Mouse (Mus musculus) cerebellum, adult (tissue): Measurements from ENCODE around the gene Stac2.
A peak's percentile ranks its signal among the peaks of the same experiment; 100 is the strongest.

Experiments used
- ATAC-seq: cut with Nextera tagmentation; 2 replicates; pipeline ENCODE4 v1.9.2; 2017; ENCODE audit warnings: mild to moderate bottlenecking, moderate library complexity, mixed read lengths; ENCODE audit not compliant: insufficient number of reproducible peaks, low FRiP score, low TSS enrichment

Stac2 gene

DNA sequence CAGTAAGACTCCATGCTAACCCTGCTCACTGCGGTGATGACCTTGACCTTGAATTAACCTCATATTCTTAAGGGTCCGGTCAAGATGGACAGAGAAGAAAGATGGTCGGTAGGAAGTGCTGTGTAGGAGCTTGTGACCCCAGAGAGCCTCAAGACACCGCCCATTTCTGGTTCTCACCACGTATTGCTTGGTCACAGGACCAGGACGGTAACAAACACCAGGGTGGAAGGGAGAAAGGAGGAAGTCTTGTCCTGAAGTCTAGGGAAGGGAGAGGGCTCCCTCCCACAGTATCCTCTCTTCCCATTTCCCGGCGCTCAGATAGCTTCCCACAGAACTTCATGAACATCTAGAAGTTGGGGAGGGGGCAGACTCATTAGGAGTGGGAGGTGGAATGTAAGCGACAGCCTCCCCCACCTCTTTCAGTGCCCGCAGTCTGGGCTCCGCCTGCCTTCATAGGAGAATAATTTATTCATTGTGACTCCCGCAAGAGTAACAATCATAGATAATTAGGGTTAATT lies 1.6 kb downstream of the Stac2 start:
- no peak for ATAC-seq

DNA sequence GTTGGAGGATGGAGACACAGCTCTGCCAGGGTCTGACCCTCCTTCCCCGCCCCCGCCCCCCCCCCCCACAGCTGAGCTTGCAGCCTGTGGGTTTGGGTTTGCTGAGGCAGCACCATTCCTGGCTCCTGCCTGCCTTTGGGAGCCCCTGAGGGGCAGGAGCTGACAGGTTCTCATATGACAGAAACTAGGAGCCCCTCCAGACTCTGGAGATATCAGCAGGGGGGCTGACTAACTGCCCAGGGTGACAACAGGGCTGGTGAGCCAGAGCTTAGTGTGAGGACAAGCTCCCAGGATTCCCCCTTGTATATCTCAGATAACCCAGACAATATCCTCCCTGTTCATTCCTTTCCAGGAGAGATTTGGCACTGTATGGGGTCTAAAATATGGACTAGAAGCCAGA lies 2.3 kb downstream of the Stac2 start:
- ATAC-seq: no peak

DNA sequence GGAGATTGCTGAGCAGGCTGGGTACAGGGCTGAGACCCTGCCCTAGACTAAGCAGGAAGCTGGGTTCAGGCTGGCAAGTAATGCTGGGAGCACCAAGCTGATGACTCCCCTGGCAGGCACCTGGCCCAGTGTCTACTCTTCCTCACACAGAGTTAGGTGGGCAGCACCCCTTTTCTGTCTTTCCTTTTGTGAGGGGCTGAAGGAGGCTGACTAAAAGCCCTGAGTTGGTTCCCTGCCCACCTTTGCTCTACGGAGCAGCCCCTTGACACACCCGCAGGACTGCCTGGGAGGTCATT lies 2.8 kb downstream of the Stac2 start:
- ATAC-seq: no peak

DNA sequence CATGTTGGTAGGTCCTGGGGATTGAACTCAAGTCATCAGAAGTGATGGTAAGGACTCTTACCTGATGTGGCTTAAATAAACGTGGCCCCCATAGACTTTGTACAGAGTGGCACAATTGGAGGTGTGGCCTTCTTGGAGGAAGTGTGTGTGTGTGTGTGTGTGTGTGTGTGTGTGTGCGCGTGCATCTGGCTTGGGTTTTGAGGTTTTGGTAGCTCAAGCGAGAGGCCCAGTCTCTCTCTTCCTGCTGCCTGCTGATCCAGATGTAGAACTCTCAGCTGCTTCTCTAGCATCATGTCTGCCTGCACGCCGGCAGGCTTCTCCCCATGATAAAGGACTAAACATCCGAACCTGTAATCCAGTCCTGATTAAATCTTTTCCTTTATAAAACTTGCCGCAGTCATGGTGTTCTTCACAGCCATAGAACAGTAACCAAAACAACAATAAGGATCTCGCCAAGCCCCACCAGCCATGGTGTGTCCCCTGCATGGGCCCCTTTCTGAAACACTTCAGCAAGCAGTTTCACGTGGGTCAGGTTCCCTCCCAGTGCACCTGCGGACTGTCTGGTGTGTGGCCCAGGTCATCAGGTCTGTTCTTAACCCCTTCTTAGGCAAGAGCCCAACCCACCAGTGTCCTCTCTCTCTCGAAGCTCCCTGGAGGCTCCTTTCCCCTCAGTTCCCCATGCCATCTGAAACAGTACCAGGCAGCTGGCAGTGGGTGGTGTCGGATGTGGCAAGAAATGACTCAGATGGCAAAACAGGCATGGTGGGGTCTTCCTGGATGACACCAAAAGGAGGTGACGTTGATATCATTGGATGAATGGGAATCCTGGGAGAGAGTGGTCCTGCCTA lies 3.4 kb downstream of the Stac2 start:
- no peak for ATAC-seq

DNA sequence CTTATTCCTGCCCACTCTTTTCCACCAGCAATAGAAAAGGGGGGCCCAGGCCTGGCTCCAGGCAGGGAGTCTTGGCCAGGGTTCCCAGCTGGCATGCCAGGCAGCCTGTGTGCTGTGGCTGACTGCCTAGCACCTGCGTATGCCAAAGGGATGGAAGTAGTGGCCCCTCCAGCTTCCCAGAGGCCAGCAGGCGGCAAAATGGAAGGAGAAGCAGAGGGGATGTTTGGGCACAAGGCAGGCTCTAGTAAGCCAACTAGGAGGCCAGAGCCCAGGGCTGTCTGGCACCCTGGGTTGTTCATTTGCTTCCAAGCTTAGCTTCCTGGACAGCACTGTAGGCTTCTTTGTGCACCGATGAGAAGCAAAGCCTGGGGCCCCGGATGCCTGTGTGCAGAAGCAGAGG lies 5.5 kb downstream of the Stac2 start:
- ATAC-seq: peak; percentile 74; the same call in 1 of the 2 replicates

DNA sequence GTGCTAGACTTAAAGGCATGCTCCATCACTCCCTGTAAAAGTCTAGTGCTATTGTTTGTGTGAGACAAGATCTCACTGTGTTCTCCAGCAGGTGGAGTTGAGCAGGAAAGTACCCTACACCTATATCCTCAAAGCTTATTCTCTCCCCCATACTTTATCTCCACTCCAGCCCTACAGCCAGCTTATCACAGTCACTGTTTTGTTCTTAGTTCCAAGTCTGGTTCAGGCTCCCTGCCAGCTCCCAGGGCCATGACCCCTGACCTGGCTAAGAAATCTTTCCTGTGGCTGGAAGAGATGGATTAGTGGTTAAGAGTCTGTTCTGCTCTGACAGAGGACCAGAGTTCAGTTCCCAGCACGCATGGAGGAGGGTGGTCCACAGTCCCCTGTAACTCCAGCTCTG lies 6.8 kb downstream of the Stac2 start:
- no peak for ATAC-seq

DNA sequence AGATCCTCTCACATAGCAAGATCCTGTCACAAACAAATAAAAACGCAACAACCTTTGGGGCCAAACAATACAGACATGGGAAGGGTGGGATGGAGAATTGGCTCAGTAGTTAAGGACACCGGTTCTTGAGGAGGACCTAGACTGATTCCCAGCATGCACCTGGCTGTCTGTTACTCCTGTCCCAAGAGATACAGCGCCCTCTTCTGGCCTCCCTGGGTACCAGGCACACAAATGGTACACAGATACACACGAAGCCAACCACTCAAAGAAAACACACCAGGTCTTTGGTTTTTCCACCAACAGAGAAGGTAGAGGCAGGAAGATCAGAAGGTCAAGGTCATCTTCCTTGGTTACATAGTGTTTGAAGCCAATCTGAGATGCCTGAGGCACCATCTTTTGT lies 7.7 kb downstream of the Stac2 start:
- ATAC-seq: no peak

DNA sequence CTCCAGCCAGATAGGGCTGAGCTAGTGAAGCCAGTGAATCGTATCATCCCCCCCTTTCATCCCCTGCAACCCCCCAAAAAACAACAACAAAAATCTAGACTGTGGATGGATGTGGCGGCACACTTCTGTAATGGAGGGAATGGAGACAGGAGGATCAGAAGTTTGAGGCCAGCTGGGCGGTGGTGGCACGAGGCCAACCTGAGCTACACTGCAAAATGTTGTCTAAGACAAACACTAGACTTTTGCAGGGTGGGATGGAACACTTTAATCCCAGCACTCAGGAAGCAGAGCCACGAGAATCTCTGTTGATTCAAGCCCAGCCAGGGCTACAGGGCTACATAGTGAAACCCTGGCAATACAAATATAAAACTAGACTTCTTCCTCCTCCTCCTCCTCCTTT lies 9.2 kb downstream of the Stac2 start:
- ATAC-seq: no peak

DNA sequence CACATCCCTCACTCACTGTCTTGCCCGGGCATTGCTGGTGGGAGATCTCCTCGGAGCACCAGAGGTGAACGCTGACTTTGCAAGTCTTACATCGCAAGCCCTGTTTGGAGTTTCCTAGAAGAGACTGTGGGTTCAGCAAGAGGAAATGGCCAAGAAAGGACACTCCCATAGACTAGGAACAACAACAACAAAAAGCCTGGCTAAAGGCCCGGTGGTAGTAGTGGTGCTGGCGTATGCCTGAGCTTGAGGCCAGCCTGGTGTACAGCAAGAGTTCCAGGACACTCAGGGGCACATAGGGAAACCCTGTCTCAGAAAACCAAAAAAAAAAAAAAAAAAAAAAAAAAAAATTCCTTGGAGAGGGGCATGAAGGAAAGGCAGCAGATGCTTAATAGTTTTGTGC lies 10.5 kb downstream of the Stac2 start:
- ATAC-seq: no peak

DNA sequence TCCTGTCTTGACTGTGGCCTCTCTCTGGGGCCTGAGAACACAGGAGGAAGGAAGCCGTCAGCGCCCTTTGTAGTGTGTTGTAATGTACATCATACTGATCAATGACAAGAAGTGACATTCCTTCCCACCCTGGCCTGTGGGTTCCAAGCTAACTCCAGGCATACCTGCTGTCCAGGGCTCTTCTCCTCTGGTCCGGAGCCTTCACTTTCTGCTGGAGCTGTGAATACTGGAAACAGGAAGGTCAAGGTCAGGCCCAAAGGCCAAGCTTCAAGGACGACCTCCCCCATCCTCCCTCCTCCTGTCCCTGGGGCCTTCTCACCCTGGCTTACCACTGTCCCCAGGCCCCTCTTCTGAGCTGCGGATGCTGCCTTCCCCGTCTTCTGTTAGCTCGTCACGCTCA lies 12.3 kb downstream of the Stac2 start:
- no peak for ATAC-seq

DNA sequence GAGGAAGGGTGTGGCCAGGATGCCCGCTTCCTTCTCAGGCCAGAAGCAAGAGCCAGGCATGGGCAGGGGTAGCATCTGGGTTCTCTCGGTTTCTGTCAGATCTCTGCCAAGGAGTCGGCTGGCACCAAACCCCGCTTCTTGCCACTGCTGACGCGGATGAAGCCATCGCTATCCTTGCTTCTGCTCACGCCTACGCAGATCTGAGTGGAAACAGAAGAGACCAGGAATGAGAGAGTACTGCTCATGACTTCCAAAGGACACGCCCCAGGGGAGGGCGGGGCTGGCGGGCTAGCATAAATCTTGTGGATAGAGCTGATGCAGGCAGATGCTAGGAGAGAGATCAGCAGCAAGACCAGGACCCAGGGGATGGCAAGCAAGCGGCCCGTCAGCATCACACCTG lies 15.4 kb downstream of the Stac2 start:
- no peak for ATAC-seq

DNA sequence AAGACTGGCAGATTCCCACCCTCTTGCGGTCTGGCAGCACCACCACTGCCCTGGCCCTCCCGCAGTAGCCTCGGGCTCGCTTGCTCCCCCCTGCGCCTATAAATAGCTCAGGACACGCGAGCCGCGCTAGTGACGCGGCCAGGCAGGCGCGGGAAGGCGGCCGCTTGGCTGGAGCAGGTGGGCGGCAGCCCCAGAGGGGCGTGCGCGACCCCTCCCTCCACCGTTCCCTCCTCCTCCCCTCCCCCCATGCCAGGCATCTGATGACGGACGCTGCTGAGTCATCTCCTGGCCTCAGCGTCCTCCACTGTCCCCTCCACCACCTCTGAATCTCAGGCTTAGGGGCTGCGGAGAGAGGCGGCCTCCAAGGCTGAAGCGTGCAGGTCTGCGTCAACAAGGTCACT lies 17.3 kb downstream of the Stac2 start:
- peak; percentile 24; the same call in 1 of the 2 replicates for ATAC-seq

DNA sequence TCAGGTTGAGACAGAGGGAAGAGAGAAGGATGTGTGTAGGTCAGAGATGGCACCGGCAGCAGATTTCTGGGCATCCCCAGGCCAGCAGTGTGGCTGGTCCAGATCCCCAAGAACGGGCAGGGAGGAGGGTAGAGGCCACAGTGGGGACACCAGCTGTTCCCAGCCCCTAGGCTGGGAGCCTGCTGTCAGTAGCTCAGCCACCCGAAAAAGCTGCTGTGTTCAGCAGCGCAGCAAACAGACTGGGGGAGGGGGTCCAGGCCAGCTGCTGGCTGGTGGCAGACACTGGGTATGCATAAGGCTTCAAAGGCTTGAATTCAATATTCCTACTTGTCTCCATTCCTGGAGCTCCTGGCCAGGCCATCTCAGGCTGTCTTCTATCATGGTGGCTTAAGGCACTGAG lies 18.4 kb downstream of the Stac2 start:
- no peak for ATAC-seq

DNA sequence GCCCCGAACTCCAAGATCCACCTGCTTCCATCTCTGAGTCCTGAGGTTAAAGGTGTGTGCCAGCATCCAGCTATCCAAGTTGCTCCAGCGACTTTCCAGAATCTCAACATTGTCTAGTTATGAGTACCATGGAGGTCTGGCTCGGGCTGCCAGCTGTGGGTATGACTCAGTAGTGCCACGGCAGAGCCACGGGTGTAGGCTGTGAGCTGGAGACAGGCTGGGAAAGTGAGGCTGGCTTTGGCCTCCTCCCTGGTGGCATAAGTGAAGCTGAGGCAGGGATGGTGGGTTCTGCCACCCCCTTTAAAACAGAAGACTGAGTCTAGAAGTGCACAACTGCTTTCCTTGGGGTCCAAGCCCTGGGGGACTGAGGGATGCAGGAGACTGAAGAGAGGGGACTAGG lies 19.2 kb downstream of the Stac2 start:
- ATAC-seq: no peak

DNA sequence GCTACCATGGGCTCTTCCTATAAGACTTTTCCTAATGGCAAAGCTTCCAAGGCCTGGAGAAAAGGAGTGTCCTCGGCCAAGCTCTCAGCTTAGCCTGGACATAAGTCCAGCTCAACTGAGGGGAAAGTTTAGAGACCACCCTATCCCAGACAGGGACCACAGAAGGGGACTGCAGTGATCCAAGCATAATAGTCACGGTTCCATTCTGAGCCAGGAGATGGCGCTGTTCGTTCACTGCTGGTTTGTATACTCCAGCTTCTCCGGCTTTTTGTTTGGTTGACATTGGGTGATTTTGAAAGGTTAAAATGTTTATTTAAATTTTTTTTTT lies 21.9 kb downstream of the Stac2 start:
- ATAC-seq: no peak

DNA sequence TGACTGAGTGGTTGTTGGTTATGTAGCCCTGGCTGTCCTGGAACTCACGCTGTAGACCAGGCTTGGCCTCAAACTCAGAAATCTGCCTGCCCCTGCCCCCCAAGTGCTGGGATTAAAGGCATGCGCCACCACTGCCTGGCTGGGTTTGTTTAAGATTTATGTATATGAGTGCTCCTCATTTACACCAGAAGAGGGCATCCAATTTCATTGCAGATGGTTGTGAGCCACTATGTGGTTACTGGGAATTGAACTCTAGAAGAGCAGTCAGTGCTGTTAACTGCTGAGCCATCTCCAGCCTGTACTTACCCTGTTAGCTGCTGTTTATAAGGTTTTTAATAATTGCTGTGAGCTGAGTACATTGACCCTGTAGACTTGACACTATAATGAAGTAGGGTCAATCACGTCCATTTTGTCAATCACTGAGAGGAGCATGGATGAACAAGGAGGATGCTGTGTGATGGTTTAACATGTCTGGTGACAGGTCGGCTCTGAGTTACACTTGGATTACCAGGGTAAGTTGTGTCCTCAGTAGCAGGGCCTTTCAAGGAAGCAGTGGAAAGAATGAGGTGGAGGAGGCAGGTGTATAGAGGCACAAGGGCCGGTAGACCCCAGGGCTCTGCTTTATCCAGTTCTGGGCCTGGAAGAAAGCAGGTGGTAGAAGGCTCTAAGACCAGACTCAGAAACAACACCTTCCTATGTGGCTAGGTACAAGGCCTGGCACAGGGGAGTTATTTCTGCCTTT lies 22.4 kb downstream of the Stac2 start:
- no peak for ATAC-seq

DNA sequence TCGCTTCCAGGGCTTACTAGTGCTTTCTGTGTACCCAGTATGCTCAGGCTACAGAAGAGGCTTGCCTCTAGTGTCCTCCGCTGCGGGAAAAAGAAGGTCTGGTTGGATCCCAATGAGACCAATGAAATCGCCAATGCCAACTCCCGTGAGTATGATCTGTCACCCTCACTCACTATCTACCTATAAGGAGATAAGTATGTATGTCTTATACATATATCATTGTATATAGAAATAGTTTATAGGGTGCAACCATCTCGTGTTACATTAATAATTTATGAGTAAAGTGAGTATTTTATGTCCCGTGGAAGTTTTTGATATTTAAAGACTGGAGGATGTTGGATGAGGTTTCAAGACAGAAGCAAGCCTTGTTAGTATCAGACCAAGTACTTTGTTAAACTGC lies 25.5 kb downstream of the Stac2 start:
- ATAC-seq: no peak

DNA sequence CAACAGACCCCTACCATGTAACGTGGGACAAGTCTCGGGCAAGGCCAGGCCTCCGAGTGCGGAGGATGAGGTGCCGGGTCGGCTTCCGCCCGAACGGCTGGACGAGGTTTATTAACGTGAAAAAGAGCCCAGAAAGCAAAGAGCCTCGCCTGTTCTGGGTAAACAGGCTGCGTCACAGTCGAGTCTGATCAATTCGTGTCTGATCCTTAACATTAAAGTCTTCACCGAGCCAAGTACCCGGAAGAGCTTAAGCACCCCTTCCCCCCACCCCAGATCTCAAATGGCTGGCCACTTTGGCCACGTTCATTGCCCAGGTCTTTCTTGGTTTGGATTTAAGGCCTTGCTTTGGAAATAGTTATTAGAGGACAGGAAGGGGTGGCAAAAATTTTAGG lies 26.0 kb downstream of the Stac2 start:
- ATAC-seq: 0 out of 2 replicates have a peak, but pooled peaks have one; percentile 21

DNA sequence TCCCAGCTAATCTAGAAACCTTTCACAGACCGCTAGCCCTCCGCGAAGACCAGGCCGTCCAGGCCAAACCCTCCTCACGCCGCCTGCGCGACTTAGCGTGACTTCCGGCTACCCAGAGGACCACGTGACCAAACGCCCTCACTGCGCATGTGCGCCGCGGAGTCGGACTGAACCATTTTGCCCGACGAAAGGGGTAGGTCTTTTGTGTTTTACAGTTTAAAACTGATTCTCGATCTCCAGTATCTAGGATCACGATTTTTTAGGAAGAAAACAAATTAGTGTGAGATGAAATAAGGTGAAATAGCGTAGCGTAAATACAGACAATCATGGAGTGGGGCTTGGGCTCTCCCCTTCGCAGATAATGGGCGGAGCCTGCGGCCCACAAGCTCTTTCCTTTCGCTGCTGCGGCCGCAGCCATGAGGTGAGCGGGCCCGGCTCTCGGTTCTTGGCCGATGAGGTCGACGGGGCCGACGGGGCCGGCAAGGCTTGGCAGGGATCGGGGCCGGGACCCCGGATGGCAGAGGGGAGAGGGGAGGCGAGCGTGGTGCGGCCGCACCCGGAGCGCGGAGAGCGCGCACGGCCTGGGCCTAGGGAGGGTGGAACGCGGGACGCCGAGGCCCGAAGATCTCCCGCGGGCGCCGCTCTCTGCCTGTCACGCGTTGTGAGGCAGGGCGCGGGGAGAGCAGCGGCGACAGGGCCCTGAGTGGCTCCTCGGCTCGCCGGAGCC lies 26.5 kb downstream of the Stac2 start, which contains the start of gene Rpl19:
Gene Rpl19 (plus strand): TSS at position 141 of the 727 bp plus-strand sequence.
- peak; percentile 70; the same call in 1 of the 2 replicates for ATAC-seq

DNA sequence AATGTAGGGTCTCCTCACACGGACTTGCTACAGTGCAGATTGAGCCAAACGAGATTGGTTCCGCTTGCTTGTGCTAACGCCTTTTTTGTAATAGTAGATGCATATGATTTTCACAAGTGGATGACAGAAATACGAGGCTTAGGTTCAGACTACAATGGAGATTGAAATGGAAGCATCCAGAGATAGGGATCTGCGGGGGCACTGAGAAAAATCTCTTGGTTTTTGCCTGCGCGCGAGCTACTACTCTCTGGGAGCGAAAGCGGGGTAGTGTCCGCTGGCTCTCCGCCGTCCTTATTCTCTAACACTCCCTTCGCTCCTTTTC lies 27.1 kb downstream of the Stac2 start:
- no peak for ATAC-seq

DNA sequence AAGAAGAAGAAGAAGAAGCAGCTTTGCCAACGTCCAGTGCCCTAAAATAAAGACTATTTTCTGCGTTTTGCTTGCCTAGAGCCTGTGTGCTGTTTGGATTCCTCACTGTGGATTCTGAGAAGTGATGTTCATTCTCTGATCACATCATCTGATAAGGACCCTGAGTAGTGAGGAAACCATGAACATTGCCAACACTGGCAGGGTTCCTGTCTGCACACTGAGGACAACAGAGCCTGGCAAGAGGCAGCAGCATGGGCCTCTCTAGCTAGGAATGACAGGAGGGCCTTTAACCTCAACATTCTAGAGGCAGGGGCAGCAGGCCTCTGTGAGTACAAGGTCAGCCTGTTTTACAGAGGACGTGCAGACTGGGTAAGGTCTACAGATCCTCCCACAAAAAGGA lies 28.7 kb downstream of the Stac2 start:
- ATAC-seq: no peak
